Mouse (Mus musculus) lung, postnatal 0 days (tissue): Measurements from ENCODE around the gene Zfp36l1. TPM values are rescaled to one million over a fixed set of nuclear protein-coding genes. Genes with fewer than 3 reads are reported as not detected.
A peak's percentile ranks its signal among the peaks of the same experiment; 100 is the strongest.

Experiments used
- ATAC-seq: fragments of 200-750 bp; cut with Nextera tagmentation; 2 replicates; pipeline ENCODE4 v1.8.0; 2017; ENCODE audit warnings: moderate library complexity
- DNase-seq: peaks from one replicate; pipeline ENCODE4 v3.0.0-alpha.2; 2016; ENCODE audit warnings: low spot score
- H3K27ac ChIP-seq: fragments of 300-500 bp; sonication (generic); 2 replicates; pipeline ENCODE4 v1.5.1; 2014; ENCODE audit warnings: antibody characterized with exemption, mild to moderate bottlenecking, low read length, mixed read lengths
- H3K27me3 ChIP-seq: fragments of 300-500 bp; sonication (generic); replicated peaks from 2 replicates; pipeline ENCODE4 v1.6.1; 2014; ENCODE audit warnings: low read length, mixed read lengths; ENCODE audit not compliant: insufficient read depth
- H3K36me3 ChIP-seq: fragments of 300-500 bp; sonication (generic); 2 replicates; pipeline ENCODE4 v1.6.1; 2014; ENCODE audit warnings: low read length, mixed read lengths; ENCODE audit not compliant: insufficient read depth
- H3K4me1 ChIP-seq: fragments of 300-500 bp; sonication (generic); 2 replicates; pipeline ENCODE4 v1.6.1; 2014; ENCODE audit warnings: antibody characterized with exemption, low read depth, low read length, mixed read lengths; ENCODE audit not compliant: insufficient read depth
- H3K4me2 ChIP-seq: fragments of 300-500 bp; sonication (generic); replicated peaks from 2 replicates; pipeline ENCODE4 v1.6.1; 2014; ENCODE audit warnings: low read depth, mild to moderate bottlenecking, low read length, moderate library complexity, mixed read lengths
- H3K4me3 ChIP-seq: fragments of 300-500 bp; sonication (generic); 2 replicates; pipeline ENCODE4 v1.5.1; 2014; ENCODE audit warnings: low read depth, low read length
- H3K9ac ChIP-seq: fragments of 300-500 bp; sonication (generic); replicated peaks from 2 replicates; pipeline ENCODE4 v1.6.1; 2014; ENCODE audit warnings: low read depth, mild to moderate bottlenecking
- H3K9me3 ChIP-seq: fragments of 300-500 bp; sonication (generic); 2 replicates; pipeline ENCODE4 v1.6.1; 2016; ENCODE audit warnings: low read length, mixed read lengths
- CTCF ChIP-seq: IDR thresholded peaks from 2 replicates; pipeline ENCODE4 v1.5.1; 2016; ENCODE audit warnings: antibody characterized with exemption, mild to moderate bottlenecking
- EP300 ChIP-seq: IDR thresholded peaks from 2 replicates; pipeline ENCODE4 v1.6.1; 2016; ENCODE audit warnings: antibody characterized with exemption, mild to moderate bottlenecking, control low read depth
- WGBS: fragments of 180-500 bp; shearing (Covaris S2); extraction: QIAGEN DNeasy Blood & Tissue Kit; methylation state at CpG from one replicate; pipeline ENCODE4 v1.1.7; 2014; 5-methylcytosine and 5-hydroxymethylcytosine counted together
- polyA plus RNA-seq: library from polyadenylated mRNA; unstranded; fragments of >200 nt; fragmentation: Nextera tagmentation; extraction: Ambion mirVana; gene quantifications from 2 replicates; pipeline ENCODE4 v1.2.1, GENCODE M21; 2015

Gene Zfp36l1
- polyA plus RNA-seq, 1 experiment from 2014 or later, result 123 TPM

DNA sequence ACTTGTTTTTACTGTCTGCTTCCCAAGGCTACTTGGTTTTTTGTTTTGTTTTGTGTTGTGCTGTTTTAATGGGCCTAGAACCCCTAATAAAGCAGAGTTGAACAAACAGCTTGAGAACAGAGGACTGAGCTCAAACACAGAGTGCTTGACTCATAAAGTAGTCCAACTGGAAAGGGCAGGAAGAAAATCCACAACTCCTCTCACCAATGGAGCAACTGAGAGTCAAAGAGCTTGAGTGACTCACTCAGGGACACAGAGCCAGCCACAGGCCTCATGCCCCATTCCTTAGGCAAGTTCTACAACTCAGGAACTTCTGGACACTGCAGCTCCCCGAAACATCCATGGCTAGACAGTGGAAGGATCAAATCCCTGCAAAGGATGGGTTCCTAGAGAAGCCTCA is 14.0 kb downstream of the Zfp36l1 start:
- H3K27ac ChIP-seq, result peak overlapping the region; percentile 48; the same call in 1 of the 2 replicates
- no peak overlapping the region for H3K4me3 ChIP-seq
- DNase-seq, result peak; percentile 84
- TF ChIP-seq CTCF (no peak), EP300 (peak; percentile 28; the same call in 1 of the 2 replicates)
- H3K9me3 ChIP-seq, result no peaks in the 10 kb centered on the region
- WGBS, result 52% methylated on average over 1 of the region's 1 CpGs
- H3K4me2 ChIP-seq, result no peak overlapping the region
- ATAC-seq, result peak; percentile 51
- H3K36me3 ChIP-seq, result no peaks in the 10 kb centered on the region
- H3K27me3 ChIP-seq, result no peaks in the 10 kb centered on the region
- no peak overlapping the region for H3K9ac ChIP-seq
- no peaks in the 10 kb centered on the region; the same call in 1 of the 2 replicates for H3K4me1 ChIP-seq

DNA sequence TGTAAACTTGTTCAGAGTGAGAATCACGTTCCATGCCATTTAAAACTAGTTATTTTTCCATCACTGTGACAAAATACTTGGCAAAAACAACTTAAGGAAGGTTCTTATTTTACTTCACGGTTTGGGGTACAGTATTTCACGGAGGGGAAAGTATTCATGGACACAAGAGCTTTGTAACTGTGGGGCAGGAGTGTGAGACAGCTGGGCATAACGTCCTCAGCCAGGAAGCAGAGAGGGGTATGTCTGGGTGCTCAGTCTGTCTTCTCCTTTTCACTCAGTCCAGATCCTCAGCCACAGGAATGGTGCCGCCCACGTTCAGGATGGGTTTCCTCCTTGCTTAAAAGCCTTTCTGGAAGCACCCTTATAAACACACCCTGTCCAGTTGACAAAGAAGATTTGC is 16.1 kb downstream of the Zfp36l1 start:
- Histone ChIP-seq H3K36me3 (no peaks in the 10 kb centered on the region), H3K4me3 (no peak overlapping the region), H3K27ac (no peak overlapping the region), H3K9me3 (no peaks in the 10 kb centered on the region), H3K4me1 (no peaks in the 10 kb centered on the region), H3K9ac (no peak overlapping the region), H3K4me2 (no peak overlapping the region), H3K27me3 (no peaks in the 10 kb centered on the region)
- 74% methylated on average over 6 of the region's 6 CpGs for WGBS
- TF ChIP-seq CTCF (no peak), EP300 (no peak)
- DNase-seq, result no peak
- no peak for ATAC-seq

DNA sequence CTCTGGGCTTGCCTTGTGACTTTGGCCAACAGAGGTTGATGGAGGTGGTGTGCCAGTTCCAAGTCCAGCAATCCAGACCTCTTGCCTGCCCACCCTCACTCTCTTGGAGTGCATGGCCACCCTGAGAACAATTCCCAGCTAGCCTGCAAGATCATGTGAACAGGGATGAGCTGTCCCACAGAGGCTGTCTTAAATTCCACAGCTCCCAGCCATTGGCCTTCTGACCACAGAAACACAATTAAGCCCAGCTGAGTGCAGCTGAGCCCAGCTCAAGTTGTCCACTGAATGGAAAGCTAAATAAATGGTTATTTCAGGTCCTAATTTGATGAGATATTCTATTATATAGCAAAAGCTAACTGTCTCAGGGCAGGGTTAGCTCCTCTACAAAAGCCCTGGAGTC is 20.0 kb downstream of the Zfp36l1 start:
- no peaks in the 10 kb centered on the region for H3K9me3 ChIP-seq
- TF ChIP-seq EP300, result no peak
- no peak for TF ChIP-seq CTCF
- H3K4me2 ChIP-seq, result no peak overlapping the region
- DNase-seq (no peak), ATAC-seq (no peak)
- H3K9ac ChIP-seq, result no peak overlapping the region
- no peaks in the 10 kb centered on the region for H3K27me3 ChIP-seq
- H3K4me1 ChIP-seq, result peaks cover 14% of the 10 kb centered on the region; the same call in 1 of the 2 replicates
- no peaks in the 10 kb centered on the region for H3K36me3 ChIP-seq
- H3K27ac ChIP-seq, result no peak overlapping the region
- H3K4me3 ChIP-seq, result no peak overlapping the region

DNA sequence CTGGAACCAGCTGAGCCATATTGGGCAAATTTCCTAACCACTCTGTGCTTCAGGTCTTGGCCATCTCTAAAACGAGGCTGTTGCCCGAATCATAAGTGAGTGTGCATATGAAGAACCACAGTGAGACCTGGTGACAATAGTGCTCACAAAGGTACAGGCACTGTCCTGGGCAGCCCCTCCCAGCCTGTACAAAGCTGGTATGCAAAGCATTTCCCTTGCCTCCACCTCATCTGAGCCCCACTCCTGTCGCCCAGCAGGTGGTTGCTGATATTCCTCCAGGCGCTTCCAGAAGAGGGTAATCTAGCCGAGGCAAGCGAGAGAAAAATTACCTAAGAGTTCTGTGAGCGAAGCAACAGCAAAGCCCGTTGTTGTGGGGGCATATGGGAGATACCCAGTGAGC is 21.7 kb downstream of the Zfp36l1 start:
- Histone ChIP-seq H3K27ac (peak overlapping the region; percentile 64), H3K4me3 (no peak overlapping the region), H3K36me3 (no peaks in the 10 kb centered on the region), H3K27me3 (no peaks in the 10 kb centered on the region), H3K4me1 (peaks cover 14% of the 10 kb centered on the region; the same call in 1 of the 2 replicates), H3K9ac (no peak overlapping the region), H3K4me2 (no peak overlapping the region; the same call in 1 of the 2 replicates), H3K9me3 (no peaks in the 10 kb centered on the region)
- peak; percentile 44 for DNase-seq
- 30% methylated on average over 8 of the region's 8 CpGs for WGBS
- TF ChIP-seq CTCF (peak; percentile 24; the same call in 1 of the 2 replicates), EP300 (no peak)
- ATAC-seq, result peak; percentile 69

DNA sequence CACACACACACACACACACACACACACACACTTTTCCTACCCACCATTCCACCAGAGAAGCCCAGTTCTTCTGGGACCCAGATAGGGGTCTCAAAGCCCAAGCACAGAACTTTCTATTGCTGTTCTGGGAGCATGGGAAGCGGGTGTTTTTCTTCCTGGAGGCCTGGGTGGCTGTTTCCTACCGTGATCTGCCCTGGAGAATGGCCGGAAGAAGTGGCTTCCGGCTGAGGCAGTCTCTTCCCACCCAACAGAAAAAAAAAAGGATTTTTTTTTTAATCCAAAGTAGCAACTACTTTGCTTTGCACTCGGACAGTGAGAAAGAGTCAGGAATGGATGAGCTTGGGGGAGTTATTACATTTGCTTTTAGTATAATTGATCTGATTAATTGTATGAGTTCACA is 22.3 kb downstream of the Zfp36l1 start:
- H3K9me3 ChIP-seq, result no peaks in the 10 kb centered on the region
- DNase-seq (peak; percentile 58), ATAC-seq (no peak)
- H3K36me3 ChIP-seq, result no peaks in the 10 kb centered on the region
- WGBS, result 56% methylated on average over 5 of the region's 5 CpGs
- H3K4me1 ChIP-seq, result peaks cover 14% of the 10 kb centered on the region; the same call in 1 of the 2 replicates
- no peak overlapping the region for H3K9ac ChIP-seq
- no peaks in the 10 kb centered on the region for H3K27me3 ChIP-seq
- peak overlapping the region; percentile 64 for H3K27ac ChIP-seq
- TF ChIP-seq CTCF (no peak), EP300 (peak; percentile 69; the same call in 1 of the 2 replicates)
- no peak overlapping the region for H3K4me3 ChIP-seq
- H3K4me2 ChIP-seq, result no peak overlapping the region

DNA sequence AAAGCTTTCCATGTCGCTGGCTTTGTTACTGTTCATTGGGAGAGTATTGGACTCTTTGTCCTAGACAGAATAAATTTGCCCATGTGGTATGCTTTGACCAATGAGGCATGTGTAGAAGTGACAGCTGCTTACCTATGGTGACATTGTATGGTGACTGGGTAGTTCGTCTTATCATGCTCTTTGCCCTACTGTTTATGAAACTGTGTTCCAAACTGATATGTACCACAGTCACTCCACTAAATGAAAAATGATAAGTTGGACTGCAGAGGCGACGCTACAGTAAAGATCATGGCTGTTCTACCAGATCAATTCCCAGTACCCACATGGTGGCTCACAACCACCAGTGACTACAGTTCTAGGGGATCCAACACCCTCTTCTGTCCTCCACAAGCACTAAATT is 24.7 kb downstream of the Zfp36l1 start:
- ATAC-seq (no peak), DNase-seq (no peak)
- H3K27me3 ChIP-seq, result no peaks in the 10 kb centered on the region
- H3K36me3 ChIP-seq, result no peaks in the 10 kb centered on the region
- H3K27ac ChIP-seq, result no peak overlapping the region
- H3K9ac ChIP-seq, result no peak overlapping the region
- H3K4me2 ChIP-seq, result no peak overlapping the region
- H3K4me1 ChIP-seq, result peaks cover 26% of the 10 kb centered on the region; the same call in 1 of the 2 replicates
- H3K9me3 ChIP-seq, result no peaks in the 10 kb centered on the region
- WGBS, result 86% methylated on average over 4 of the region's 4 CpGs
- TF ChIP-seq EP300, result no peak
- no peak for TF ChIP-seq CTCF
- no peak overlapping the region for H3K4me3 ChIP-seq
